Mouse (Mus musculus) hindbrain, embryonic 16.5 days (tissue): ENCODE data around the gene Mttp. TPM values are rescaled to one million over a fixed set of nuclear protein-coding genes. Genes with fewer than 3 reads are reported as not detected.

ENCODE experiments used
- ATAC-seq: fragments of 200-750 bp; cut with Nextera tagmentation; 2 replicates; pipeline ENCODE4 v1.8.0; 2017; ENCODE audit warnings: moderate TSS enrichment, moderate library complexity
- H3K27ac ChIP-seq: fragments of 300-500 bp; sonication (generic); 2 replicates; pipeline ENCODE4 v1.5.1; 2014; ENCODE audit warnings: low read depth, mild to moderate bottlenecking, control low read depth, low read length, moderate library complexity
- H3K27me3 ChIP-seq: fragments of 300-500 bp; sonication (generic); replicated peaks from 2 replicates; pipeline ENCODE4 v1.6.1; 2014; ENCODE audit warnings: low read length; ENCODE audit not compliant: control insufficient read depth, insufficient read depth
- H3K36me3 ChIP-seq: fragments of 300-500 bp; sonication (generic); 2 replicates; pipeline ENCODE4 v1.6.1; 2014; ENCODE audit warnings: mild to moderate bottlenecking, low read length, moderate library complexity, mixed read lengths; ENCODE audit not compliant: control insufficient read depth, insufficient read depth
- H3K4me1 ChIP-seq: fragments of 300-500 bp; sonication (generic); 2 replicates; pipeline ENCODE4 v1.6.1; 2014; ENCODE audit warnings: low read depth, low read length; ENCODE audit not compliant: control insufficient read depth, insufficient read depth
- H3K4me2 ChIP-seq: fragments of 300-500 bp; sonication (generic); 2 replicates; pipeline ENCODE4 v1.6.1; 2014; ENCODE audit warnings: mild to moderate bottlenecking, low read length, control low read depth, moderate library complexity
- H3K4me3 ChIP-seq: fragments of 300-500 bp; sonication (generic); 2 replicates; pipeline ENCODE4 v1.5.1; 2014; ENCODE audit warnings: mild to moderate bottlenecking, low read length, control low read depth, moderate library complexity
- H3K9ac ChIP-seq: fragments of 300-500 bp; sonication (generic); 2 replicates; pipeline ENCODE4 v1.6.1; 2014; ENCODE audit warnings: low read depth, mild to moderate bottlenecking, control low read depth, low read length, moderate library complexity
- H3K9me3 ChIP-seq: fragments of 300-500 bp; sonication (generic); 2 replicates; pipeline ENCODE4 v1.6.1; 2014; ENCODE audit warnings: mild to moderate bottlenecking, low read length, moderate library complexity; ENCODE audit not compliant: control insufficient read depth
- WGBS: fragments of 180-500 bp; shearing (Covaris S2); extraction: QIAGEN DNeasy Blood & Tissue Kit; methylation state at CpG from one replicate; pipeline ENCODE4 v1.1.7; 2014; 5-methylcytosine and 5-hydroxymethylcytosine counted together
- polyA plus RNA-seq: library from polyadenylated mRNA; unstranded; fragments of >200 nt; fragmentation: Nextera tagmentation; extraction: Ambion mirVana; gene quantifications from 2 replicates; pipeline ENCODE4 v1.2.1, GENCODE M21; 2015

Mttp gene
- polyA plus RNA-seq, 1 experiment from 2014 or later = 8.4 TPM

DNA sequence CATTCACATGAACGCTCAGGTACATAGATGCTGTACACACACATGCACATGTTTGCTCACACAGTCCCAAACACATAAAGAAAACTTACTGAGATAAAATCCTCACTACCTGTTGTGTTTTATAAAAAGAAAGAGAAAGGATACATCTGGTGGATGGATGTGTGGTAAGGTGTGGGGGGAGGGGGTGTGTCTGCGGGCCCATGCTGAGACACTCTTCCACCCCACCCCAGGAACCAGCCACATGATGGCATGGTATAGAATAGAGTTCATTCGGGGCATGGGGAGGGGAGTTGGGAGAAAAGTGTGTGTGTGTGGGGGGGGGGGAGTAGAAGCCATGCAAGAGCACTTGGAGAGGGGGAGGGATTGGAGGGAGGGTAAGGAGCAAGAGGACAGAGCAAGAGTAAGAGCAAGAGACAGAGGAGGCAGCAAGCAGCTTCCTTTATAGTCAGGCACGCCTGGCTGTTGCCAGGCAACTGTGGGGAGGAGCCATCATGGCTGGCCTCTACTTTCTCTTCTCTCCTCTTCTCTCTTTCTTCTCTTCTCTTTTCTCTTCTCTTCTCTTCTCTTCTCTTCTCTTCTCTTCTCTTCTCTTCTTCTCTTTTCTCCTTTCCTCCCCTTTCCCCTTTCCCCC lies 17.9 kb upstream of the Mttp start:
- WGBS = 78% methylated on average over 3 of the region's 4 CpGs
- ATAC-seq = no peak; the same call in 1 of the 2 replicates

DNA sequence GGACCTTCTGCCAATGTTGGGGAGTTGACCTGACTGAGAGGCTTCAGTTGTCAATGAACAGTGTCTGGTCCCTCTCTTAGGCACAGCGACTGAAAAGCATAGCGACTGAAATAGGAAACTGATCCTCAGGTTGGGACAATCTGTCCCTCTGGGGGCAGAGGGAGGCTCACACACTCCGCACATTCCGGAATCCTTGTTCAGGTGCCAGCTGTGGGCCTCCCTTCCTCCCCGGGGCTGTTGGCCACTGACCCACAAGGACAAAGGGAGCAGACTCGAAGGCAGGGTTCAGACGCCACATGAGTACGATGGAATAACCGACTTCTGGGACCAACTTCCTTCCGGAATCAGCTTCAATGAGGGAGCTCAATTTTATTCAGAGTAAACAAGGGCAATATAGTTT lies 16.9 kb upstream of the Mttp start:
- Histone ChIP-seq H3K4me2 (no peak overlapping the region), H3K4me3 (no peak overlapping the region), H3K4me1 (no peaks in the 10 kb centered on the region), H3K9ac (no peak overlapping the region), H3K27ac (no peak overlapping the region), H3K27me3 (no peaks in the 10 kb centered on the region), H3K9me3 (no peaks in the 10 kb centered on the region), H3K36me3 (no peaks in the 10 kb centered on the region)
- WGBS = 85% methylated on average over 10 of the region's 10 CpGs
- no peak for ATAC-seq

More for the DNA sequence above, 17.9 kb upstream of the Mttp start:
- no peak overlapping the region for H3K4me3 ChIP-seq
- no peaks in the 10 kb centered on the region for H3K36me3 ChIP-seq
- H3K9me3 ChIP-seq = no peaks in the 10 kb centered on the region
- no peak overlapping the region for H3K4me2 ChIP-seq
- no peaks in the 10 kb centered on the region for H3K4me1 ChIP-seq
- H3K27ac ChIP-seq = no peak overlapping the region
- no peaks in the 10 kb centered on the region for H3K27me3 ChIP-seq
- H3K9ac ChIP-seq = no peak overlapping the region

DNA sequence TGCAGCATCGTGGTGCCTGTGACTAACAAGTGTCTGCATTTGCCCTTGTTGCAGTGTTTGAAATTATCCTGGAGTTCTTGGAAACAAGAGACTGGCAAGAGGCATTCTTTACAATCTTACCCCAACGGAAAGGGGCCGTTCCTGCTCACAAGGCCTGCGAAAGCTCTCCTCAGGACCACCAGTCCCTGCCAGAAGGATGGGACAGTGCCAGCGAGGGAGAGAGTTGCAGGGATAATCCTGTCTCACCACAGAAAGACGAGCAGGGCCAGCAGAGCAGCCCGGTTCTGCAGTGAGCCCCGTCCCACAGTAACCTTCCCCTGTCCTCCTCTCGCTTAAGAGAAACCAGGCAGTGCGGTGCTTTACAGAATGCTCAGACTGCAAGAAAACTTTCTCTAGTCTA lies 11.9 kb upstream of the Mttp start:
- no peak overlapping the region for H3K9ac ChIP-seq
- H3K27ac ChIP-seq = no peak overlapping the region
- no peaks in the 10 kb centered on the region for H3K9me3 ChIP-seq
- 71% methylated on average over 10 of the region's 10 CpGs for WGBS
- H3K36me3 ChIP-seq = 0 out of 2 replicates have a peak, but pooled peaks cover 2% of the 10 kb centered on the region
- no peaks in the 10 kb centered on the region for H3K27me3 ChIP-seq
- no peak overlapping the region for H3K4me3 ChIP-seq
- no peaks in the 10 kb centered on the region for H3K4me1 ChIP-seq
- H3K4me2 ChIP-seq = no peak overlapping the region
- ATAC-seq = no peak

DNA sequence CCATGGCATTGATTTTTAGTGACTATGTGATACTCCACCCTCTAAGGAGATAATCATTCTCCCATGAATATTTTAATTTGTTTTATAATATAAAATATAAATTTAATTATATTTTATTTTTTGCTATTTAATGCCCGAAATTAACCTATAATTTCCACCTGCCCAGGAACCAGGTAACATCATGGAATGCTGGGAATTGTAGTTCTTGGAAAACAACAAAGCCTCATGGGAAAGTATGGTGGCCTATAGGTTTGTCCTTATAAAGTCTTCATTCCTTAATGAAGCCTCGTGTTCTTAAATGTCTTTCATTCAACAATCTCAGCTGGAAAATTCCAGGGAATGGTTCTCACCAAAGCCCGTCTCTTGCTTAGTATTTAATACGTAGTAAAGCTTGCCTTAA lies 10.3 kb upstream of the Mttp start:
- Histone ChIP-seq H3K27me3 (no peaks in the 10 kb centered on the region), H3K4me3 (no peak overlapping the region), H3K27ac (no peak overlapping the region), H3K9me3 (no peaks in the 10 kb centered on the region), H3K9ac (no peak overlapping the region), H3K4me1 (no peaks in the 10 kb centered on the region), H3K36me3 (0 out of 2 replicates have a peak, but pooled peaks cover 2% of the 10 kb centered on the region), H3K4me2 (no peak overlapping the region)
- ATAC-seq = no peak
- 93% methylated on average over 4 of the region's 4 CpGs for WGBS

DNA sequence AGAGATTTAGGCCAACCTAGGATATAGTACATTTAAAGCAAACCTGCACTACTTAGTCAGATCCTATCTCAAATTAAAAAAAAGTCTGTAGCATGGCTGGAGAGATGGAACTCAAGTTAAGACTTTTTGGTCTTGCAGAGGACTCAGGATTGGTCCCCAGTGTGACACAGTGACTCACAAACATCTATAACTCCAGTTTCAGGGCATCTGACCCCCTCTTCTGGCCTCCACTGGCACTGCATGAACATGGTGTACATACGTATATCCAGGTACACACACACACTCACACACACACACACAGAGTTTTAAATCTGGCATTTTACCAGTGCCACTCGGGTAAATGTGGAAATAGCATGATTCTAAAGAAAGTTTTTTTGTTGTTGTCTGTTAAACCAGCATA lies 4.0 kb upstream of the Mttp start:
- Histone ChIP-seq H3K4me3 (no peak overlapping the region), H3K4me2 (no peak overlapping the region), H3K27ac (no peak overlapping the region), H3K4me1 (no peaks in the 10 kb centered on the region), H3K27me3 (no peaks in the 10 kb centered on the region), H3K9ac (no peak overlapping the region), H3K36me3 (0 out of 2 replicates have a peak, but pooled peaks cover 5% of the 10 kb centered on the region), H3K9me3 (no peaks in the 10 kb centered on the region)
- ATAC-seq = no peak
- 89% methylated on average over 2 of the region's 2 CpGs for WGBS

DNA sequence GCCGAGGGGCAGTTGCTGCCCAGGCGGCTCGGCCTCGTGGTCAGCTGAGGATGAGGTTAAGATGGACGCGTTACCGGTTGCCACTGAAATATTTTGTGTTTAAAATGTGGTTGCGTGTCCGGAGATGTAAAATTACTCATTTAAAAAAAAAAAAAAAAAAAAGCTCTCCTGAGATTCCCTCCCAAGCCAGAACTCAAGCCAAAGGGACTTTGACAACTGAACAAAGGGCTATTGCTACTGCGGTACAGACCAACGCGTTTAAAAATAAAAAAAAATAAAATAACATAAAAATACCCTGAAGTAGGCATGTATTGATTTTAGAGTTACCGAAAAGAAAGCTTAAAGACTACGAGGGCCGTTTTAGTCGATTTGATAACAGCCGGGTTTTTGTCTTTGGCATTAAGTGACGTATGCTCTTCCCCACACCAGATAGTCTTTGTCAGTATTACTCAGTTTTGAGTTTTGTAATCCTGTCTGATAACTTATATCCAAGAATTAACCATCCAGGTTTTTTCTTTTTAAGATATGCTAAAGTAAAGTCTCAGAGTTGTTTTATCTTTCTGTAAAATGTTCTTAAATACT lies 617 bp downstream of the Mttp start:
- Histone ChIP-seq H3K27me3 (no peaks in the 10 kb centered on the region), H3K4me1 (peaks cover 3% of the 10 kb centered on the region), H3K4me2 (peak overlapping the region; percentile 85), H3K4me3 (peak overlapping the region; percentile 77), H3K9ac (peak overlapping the region; percentile 71), H3K27ac (peak overlapping the region; percentile 99), H3K9me3 (no peaks in the 10 kb centered on the region), H3K36me3 (0 out of 2 replicates have a peak, but pooled peaks cover 3% of the 10 kb centered on the region)
- ATAC-seq = no peak
- under 1% methylated on average over 18 of the region's 18 CpGs for WGBS

DNA sequence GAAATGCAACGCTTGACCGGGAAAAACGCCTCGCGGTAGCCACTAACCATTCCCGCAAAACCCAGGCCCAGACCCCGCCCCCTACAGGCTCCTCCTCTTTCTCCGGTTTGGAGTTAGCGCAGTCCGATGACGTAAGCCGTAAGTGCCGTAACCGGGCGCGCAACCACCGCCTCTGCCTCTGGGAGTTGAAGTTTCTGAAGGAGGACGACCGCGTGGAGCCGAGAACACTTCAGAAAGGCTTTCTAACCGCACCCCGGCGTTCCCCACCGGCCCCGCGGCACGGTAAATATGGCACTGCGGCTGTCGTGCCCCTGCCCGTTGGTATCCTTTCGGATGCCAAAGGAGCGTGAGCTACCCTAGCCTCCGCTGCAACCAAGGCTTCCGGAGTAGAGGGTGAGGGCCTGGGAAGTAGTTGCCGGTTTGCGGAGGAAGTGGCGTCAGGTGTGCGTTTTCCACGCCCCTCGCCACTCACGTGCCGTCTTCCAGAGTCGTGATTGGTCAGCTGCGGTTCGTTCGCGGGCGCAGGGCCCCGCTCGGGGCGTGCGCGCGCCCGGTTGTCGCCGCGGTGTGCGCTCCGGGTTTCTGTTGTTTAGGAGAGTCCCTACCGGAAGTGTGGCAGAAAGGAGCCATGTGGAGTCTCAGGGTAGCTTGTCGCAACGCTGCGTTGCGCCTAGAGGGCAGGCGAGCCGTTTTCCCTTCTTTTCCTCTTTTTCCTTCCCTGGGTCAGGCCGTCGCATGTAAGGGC lies 1.3 kb downstream of the Mttp start, which contains the start of gene Trmt10a:
Gene Trmt10a, plus strand, starts transcription at position 134 of the 745 bp plus-strand sequence.
- ATAC-seq = peak; percentile 100
- H3K4me3 ChIP-seq = peak within 1 kb of the TSS; percentile 77
- peak within 1 kb of the TSS; percentile 85 for H3K4me2 ChIP-seq
- WGBS = under 1% methylated on average over 70 of the region's 70 CpGs
- no peaks in the 10 kb centered on the region for H3K9me3 ChIP-seq
- peaks cover 3% of the 10 kb centered on the region for H3K4me1 ChIP-seq
- H3K9ac ChIP-seq = peak within 1 kb of the TSS; percentile 85
- H3K27me3 ChIP-seq = no peaks in the 10 kb centered on the region
- peak within 1 kb of the TSS; percentile 99 for H3K27ac ChIP-seq
- no peaks in the 10 kb centered on the region for H3K36me3 ChIP-seq

DNA sequence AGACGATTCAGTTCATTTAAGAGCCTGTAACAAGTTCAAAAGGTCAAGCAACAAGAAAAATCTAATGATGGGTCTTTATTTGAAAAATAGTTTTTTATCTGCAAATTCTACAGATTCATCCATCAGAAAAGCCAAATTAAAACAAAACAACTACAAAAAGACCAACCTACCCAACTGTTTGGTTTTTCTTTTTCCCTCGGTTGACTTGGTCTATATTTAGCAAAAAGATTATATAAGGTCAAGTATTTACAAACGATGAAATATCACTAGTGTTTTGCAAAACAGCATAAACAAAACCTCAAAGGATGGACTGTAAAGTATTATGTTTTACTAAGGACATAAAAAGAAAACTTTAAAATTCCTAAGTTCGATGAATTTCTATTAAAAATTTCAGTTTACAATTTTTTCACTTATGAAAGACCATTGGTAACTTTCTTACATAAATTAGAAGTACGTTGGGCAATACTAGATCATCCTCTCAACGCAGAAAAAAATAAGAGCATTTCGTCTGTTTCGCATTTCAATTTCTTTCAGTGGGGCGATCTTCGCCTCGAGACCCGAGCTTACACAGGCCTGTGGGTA lies 1.9 kb downstream of the Mttp start:
- H3K4me1 ChIP-seq = peaks cover 3% of the 10 kb centered on the region
- H3K4me2 ChIP-seq = peak overlapping the region; percentile 51
- WGBS = 8% methylated on average over 12 of the region's 12 CpGs
- no peaks in the 10 kb centered on the region for H3K9me3 ChIP-seq
- peak overlapping the region; percentile 99 for H3K27ac ChIP-seq
- H3K4me3 ChIP-seq = peak overlapping the region; percentile 77
- no peaks in the 10 kb centered on the region for H3K36me3 ChIP-seq
- H3K9ac ChIP-seq = peak overlapping the region; percentile 85
- H3K27me3 ChIP-seq = no peaks in the 10 kb centered on the region
- no peak for ATAC-seq
